Mouse (Mus musculus): ENCODE data around the gene Capn11.

Capn11 gene

DNA sequence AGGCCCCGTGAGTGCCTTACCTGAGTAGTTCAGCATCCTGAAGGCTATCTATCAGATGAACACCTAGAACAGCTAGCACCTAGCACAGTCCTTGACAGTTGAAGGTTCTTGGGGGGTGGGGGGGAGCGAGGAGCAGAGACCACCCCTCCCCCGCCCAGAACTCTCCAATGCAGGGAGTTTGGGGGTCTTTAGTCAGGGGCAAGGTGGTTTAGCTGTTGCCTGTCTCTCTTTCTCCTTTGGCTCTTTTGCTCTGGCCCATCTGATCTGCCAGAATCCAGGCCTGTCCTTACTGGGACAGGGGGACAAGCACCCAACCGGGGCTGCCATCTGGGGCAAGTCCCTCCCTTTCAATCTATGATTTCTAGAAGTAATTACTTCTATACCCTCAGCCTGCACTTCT is at the start of gene Capn11:
TSS of gene Capn11 (minus strand) at position 101 of the 400 bp plus-strand sequence.
- DNase-seq (ENCODE audit: low read depth): no peak

DNA sequence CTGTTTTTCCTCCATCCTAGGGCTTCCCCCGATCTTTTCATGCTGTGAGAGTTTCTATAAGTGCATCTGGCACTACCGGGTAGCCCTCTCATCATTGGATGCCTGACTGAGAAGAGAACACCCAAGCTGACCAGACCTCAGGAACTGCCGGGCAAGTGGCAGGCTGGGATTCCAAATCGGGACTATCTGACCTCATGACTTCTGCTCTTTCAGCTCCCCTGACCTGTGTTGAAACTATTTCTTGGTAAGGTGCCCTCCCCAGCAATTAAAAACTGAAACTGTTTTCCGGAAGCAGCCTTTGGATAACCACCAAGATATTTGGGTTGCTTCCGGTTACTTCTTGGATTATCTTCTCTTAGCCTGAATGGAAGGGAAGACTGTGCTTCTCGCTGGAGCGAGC is 49.1 kb upstream of the Capn11 start:
- no peak for DNase-seq (ENCODE audit: low read depth)

DNA sequence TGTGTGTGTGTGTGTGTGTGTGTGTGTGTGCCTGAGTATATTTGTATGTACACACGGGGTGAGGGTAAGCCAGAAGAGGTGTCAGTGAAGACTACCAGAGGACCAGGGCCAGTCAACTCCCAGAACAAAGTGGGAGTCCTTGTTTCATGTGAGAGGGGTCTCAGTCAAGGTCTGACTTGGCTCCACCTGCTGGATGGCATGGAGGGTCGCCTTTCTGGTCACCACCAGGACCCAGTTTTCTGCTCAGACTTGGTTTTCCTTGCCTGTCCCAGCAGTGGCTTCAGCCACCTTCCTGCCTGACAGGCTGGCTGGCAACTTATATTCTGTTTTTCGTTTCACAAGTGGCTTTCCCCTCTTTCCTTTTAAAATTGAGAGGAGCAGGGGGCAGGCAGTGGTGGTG is 48.3 kb upstream of the Capn11 start:
- no peak for DNase-seq (ENCODE audit: low read depth)

DNA sequence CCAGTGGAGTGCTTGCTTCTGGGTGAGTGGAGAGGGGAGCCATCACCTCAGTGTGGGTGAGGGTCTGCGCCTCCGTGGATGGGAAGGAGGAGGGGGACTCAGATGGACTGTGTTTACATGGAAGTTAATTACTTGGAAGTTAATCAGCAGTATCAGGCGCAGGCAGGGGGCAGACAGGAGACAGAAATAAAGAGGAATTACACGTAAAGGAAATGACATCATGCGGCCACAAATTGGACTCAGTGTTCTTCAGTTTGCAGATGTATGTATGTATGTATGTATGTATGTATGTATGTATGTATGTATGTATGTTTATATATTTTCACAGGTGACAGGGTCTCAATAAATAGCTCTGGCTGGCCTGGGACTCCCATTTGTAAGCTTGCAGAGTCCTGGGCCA is 47.7 kb upstream of the Capn11 start:
- DNase-seq (ENCODE audit: low read depth): peak; percentile 58

DNA sequence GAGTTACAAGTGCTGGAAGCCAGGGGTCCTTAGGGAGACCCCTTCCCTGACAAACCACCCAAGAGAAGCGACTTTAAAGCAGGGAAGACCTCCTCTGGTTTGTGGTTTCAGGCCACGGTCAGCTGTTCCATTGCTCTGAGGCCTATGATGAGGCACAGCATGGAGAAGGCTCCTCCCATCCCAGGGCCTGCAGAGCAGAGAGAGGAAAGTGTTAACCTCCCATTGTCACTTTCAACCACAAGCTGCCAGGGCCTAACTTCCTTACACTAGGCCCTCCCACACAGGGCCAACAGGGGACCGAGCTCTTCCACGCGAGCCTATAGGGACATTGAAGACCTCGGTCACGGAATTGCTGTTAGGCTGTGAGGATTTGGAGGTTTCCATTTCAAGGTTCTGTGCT is 44.1 kb upstream of the Capn11 start:
- peak; percentile 92 for DNase-seq (ENCODE audit: low read depth)

DNA sequence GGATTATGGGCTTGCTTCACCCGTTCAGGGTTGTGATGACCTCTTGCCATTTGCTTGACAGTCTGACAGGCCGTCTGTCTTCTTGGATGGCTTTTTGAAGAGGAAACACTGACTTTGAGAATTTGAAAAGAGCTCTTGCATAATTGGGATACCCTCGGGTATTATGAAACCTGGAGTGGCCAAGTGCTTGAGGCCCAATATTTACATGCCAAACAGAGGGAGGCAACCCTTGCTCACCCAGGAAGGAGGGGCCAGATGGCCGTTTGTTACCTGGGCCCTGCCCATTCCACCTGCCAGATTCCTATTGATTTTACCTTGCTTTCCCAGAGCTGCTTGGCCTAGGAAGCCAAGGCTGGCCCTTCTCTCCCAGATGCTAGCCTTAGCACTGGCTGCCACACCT is 43.1 kb upstream of the Capn11 start:
- DNase-seq (ENCODE audit: low read depth): peak; percentile 42

DNA sequence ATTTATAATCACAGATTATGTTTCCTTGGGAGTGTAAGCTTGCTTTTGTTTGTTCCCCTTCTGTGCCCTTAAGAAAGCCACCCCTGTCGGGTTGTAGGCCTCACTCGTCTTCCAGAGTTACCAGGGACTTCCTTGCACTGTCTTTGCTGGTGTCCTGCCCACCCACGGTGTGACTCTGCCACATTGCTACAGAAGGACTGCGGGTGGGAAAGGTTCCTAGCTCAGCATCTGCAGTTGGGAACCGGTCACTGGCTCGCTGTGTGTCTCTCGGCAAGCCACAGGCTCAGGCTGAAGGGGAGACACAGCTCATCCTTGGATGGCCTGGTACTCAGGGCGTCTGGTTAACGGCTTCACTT is 42.1 kb upstream of the Capn11 start:
- DNase-seq (ENCODE audit: low read depth): no peak

DNA sequence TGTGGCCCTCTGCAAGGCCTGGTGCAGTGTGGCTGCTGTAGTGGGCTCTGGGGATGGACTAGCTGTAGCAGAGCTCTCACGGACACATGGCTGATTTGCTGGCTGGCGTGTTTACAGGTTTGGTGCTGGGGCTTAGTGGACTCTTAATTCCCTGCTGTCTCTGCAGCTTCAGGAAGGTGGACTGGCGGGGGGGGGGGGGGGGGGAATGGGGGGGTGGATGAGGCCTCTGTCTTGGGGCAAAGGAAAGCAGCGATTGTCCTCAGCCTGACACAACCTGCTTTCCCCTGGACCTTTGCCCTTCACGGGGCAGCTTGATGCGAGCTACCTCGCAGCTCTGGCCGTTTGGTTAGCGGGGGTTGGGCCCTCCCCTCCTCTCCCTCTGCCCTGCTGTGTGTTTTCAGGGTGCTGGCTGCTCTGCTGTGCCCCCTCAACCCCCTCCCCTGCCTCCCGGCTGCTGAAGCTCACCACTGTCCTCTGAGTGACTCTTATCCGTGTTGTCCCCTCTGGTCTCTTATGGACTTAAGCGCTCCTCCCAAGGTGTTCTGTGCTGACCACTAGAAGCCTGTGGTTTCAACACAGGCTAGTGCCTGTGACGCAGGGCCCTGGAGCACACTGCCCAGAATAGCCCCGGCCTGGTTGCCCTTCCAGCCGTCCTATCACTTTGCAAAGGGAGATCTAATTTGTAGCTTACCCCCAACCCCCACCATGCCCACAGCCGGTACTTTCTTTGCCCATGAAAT is 41.5 kb upstream of the Capn11 start:
- no peak for DNase-seq (ENCODE audit: low read depth)

DNA sequence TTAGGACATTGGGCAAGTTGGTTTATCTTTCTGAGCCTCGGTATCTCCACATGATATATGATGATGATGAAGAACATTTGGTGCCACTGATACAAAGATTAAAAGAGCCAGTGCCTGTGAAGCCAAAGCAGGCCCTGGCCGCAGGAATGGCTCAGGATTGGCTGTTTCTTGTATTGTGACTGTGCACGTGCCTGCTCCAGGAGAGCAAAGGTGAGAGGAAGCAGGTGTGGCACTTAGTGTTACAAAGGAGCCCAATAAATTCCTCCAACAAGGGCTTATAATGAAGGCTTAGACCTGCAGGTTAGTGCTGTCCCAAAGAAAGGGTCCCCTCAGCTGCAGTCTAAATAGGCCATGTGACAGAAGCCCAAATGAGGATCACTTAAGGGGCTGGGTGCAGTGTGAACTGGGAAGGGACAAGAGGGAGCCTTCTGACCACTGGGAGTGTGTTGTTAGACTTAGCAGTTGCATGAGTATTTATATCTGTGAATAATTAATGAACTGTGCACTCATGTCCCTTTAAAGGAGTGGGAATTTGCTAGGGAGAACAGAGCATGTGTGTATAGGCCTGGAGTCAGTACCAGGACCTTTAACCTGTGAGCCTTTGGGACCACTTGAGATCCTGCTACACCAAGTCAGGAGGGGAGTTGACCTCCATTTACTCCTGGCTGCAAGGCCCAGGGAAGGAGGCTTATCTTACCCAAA is 40.1 kb upstream of the Capn11 start:
- no peak for DNase-seq (ENCODE audit: low read depth)

DNA sequence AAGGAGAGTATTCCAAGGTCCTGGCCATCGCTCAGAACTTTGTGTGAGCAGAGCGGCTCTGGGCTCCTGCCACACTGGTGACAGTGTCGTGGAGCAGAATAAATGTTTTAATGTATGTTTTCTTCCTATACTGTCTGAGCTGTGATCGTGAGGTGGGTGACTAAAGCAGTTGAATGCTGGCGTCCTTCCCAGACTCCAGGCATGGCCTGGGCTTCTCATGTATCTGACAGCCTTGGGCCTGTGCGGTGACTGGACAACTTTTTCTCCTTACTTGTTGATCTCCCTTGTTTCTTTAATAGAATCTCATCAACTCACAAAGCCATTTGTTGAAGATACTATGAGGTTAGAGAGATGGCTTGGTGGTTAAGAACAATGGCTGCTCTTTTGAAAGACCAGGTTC is 39.2 kb upstream of the Capn11 start:
- no peak for DNase-seq (ENCODE audit: low read depth)

DNA sequence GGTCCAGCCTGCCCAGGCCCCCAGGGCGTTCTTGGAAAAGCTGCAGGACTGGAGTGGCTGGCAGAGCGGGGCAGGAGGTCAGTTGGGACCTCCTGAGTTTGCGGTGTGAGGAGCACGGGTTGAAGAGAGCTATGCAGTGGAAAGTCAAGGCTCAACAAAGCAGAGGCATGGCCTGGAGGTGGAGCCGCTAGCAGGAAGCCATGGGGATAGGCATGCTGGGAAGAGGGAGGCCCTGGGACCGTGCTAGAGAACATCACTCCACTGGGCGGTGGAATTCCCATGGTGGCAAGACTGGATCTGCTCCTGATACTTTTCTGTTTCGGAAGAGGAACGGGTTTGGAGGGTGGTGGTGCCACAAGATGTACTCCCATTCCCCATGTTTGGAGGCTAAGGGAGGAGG is 37.9 kb upstream of the Capn11 start:
- no peak for DNase-seq (ENCODE audit: low read depth)

DNA sequence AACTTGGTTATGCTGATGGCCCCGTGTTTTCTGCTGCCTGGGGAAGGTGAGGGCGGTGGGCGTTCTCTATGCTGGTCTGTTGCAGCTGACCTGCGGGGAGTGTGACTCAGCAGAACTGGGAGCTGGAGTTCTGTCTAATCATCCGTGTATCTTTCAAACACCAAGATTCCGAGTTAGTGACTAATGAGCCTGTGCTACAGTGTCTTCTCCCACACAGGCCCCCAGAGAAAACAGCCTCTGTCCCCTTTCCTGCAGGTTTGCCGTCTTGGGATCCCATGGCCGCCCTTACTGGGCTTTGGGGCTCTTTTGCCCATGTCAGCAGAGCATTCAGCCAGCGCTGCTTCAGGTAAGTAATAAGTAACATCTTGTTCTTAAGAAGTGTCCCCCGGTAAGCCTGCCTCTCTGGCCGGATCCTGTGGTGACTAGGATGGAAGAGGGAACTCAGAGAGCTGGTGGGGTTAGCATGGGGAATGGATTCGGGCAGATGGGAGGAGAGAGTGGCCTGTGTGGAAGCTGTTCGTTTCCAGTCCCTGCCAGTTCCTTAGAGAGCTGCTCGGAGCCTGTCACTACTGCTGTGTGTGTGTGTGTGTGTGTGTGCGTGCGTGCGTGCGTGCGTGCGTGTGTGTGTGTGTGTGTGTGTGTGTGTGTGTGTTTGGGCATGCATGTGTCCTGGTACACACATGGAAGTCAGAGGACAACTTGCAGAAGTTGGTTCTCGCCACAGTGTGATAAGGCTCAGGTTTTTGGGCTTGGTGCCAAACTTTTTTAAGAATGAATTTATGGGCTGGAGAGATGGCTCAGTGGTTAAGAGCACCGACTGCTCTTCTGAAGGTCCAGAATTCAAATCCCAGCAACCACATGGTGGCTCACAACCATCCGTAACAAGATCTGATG is 36.3 kb upstream of the Capn11 start:
- peak; percentile 86 for DNase-seq (ENCODE audit: low read depth)

DNA sequence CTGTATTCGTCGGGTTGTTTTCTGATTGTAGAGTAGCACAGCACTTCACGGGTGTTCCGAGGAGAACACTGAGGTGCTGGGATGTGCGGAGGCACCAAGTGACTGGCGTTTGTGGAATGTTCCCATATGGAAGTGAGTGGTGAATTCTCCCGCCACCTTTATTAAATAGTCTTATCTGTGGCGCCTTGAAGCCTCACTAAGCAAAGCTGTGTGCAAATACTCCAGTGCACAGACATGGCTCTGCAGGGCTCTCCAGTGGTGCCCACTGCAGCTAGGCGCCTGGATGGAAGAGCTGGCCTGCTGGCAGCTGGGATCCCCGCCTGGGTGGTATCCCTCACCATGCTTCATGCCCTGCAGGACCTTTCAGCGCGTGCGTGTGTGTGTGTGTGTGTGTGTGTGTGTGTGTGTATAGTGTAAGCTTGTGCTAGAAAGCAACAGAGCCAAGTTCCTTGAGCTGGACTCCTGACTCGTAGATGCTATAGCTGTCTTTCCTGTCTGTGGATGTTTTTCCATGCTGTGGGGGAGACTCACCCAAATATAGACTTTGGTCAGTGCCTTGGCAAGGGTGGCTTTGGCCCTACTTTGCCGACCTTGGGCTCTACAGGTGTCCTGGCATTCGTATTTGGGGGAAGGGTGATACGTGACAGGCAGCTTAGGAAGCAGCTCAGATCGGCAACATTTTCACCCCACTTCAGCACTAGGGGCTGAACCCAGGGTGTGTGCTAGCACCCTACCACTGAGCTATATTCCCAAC is 34.9 kb upstream of the Capn11 start:
- no peak for DNase-seq (ENCODE audit: low read depth)

DNA sequence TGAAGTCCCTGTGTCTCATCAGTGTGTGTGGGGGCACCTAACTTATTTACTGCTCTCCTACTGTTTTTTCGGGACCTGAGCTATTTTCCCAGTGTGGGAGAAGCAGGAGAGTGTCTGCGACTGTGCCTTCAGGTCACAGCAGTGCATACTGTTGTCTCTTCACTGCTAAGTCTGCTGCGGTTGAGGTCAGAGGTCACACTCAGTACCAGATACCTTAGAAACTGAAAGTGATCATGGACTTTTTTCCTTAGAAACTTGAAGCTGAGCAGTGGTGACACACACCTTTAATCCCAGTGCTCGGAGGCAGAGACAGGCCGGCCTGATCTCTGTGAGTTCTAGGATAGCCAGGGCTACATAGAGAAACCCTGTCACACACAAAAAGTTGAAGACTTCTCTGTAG is 33.0 kb upstream of the Capn11 start:
- no peak for DNase-seq (ENCODE audit: low read depth)

DNA sequence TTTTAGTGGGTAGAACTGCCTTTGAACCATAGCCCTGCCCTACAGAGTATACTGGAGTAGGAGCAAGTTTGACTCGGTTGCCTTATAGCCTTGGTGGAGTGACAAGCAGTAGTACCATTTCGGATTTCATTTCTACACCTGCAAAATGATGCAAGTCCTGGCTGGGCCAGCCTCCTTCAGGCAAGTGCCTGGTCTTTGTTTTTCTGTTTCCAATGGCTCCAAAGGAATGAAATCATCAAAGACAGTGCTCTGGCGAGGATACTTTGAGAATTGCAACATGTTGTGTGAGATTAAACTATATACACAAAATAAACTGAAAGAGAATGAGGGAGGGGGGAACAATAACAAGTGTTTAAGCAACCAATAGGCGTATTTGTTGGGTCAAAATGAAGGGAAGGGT is 30.9 kb upstream of the Capn11 start:
- no peak for DNase-seq (ENCODE audit: low read depth)

DNA sequence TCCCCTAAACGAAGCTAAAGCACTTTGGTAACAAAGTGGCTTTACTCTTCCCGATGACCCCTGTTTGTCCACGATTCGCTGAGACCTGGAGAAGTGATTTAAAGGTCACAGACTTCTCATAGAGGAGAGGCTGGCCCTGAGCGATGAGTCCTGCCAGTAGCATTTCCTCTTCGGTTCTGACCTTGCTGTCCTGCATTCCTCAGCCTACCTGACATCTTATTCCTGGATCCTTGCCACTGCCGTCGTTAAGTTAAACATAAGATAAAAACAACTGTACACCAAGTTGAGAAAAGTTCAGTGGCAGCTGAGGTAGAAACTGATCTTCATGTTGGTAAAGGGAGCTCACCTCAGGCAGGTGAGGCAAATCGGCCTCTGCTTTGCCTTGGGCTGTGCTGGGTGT is 30.0 kb upstream of the Capn11 start:
- no peak for DNase-seq (ENCODE audit: low read depth)

DNA sequence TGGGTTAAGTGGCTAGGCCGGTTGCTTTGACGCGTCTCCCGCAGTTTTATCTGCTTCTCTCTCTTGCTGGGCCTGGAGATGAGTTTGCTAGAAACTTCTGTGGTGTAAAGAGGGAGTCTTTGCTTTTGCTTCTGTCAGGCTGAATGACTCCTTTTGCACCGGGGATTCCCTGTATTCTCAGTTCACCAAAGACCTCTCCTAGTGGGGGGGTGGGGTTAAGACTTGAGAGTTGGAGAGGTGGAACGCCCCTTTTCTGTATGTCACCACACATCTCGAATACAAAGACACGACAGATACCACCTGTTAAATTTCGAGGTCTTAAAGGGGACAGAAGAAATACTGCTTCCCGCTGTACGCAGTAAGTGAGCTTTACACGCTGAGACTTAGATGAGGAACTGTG is 27.6 kb upstream of the Capn11 start, which contains the start of gene Tmem63b:
TSS of gene Tmem63b (minus strand) at position 190 of the 400 bp plus-strand sequence.
- peak; percentile 69 for DNase-seq (ENCODE audit: low read depth)

DNA sequence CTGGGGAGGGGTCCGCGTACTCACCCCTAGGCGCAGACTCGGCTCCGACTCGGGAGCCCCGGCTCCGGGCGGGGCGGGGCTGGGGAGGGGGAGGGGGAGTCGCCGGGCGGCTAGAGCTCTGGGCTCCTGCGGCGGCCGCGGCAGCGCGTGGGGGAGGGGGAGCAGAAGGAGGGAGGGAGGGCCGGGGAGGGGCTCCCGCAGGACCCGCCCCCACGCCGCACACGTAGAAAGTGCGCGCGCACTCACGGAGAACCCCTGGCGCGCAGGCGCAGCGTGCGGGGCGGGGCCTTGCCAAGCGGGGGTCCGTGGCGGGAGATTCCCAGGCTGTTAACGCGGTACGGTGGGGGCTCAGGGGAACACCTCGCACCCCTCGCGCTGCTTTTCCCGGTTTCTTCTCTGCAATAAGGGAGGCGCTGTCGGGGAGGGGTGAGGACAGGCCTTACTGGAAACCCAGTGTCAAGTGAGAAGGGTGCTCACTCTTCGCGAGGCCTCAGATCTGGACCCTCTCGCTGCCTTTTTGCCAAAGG is 27.0 kb upstream of the Capn11 start, which contains the start of gene Mrpl14:
TSS of gene Mrpl14 (plus strand) at position 230 of the 527 bp plus-strand sequence.
- DNase-seq (ENCODE audit: low read depth): peak; percentile 91

DNA sequence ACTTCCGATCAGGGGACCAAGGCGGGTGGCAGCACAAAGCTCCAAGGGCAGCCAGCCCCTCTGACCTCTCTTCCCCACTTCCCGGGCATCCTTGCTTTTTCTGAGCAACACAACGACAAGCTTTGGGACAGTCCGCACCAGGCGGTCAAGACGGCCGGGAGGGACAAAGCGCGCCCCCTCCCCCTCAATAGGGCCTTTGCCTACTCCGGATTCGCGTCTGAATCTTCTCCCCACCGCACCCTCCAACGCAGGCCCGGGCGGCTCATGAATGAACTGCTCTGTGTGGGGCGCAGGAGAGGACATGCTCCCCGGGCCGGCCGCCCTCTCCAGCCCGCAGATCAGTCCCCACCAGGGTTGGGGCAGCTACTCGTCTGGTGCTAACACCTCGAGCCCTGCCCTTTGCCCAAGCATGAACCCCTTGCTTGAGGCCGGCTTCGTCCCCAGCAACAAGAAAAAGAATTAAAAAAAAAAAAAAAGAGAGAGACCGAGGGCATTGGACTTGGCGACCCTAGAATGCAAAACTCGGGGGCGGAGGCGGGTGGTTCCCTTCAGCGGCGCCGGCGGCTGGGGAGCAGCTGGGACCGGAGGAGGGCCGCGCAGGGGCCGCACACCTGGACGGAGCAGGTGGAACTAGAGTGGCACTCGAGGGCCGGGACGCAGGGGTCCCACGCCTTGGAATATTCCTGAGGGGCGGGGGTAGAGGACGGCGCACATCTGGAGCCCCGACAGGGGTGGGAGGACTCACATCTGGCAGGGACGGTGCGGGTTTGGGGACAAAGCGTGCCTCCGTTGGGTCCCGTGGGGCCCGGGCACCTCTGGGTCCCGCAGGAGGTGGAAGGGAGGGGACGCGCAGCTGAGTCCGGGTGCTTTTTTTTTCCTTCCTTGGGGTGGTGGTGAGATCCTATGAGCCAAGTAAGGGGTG is 26.3 kb upstream of the Capn11 start:
- DNase-seq (ENCODE audit: low read depth): no peak

DNA sequence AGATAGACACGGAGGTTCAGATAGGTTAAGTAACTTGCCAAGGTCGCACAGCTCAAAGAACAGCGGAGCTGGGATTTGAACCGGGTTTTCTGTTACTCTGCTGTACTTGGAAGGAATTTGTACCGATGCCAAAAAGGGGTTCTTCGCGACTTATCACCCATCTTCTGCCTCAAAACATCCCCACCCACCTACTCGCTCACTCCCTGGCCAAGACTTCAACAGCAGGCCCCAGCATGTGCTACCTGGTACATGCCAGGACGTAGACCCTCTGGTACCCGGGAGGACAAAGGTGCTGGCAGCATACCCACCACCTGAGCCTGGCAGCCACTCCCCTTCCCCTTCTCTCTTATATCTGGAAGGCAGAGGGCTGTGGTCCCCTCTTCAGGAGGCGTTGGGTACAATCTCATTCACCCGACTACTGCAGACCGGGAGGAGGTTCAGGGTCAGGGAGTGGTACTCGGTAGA is 25.6 kb upstream of the Capn11 start:
- no peak for DNase-seq (ENCODE audit: low read depth)

Measured in 416B (cell line).